Comparison of ENCODE assay signal across 1 mouse cellular context in genomic region chr17:30609980-30610307, GRCm38 (mm10).
TF ChIP-seq lines count a peak whose summit lies in the region.

No protein-coding gene starts in this region.

TF ChIP-seq in myocyte, 11 proteins besides CTCF, POLR2A, EP300 and RAD21 (continued from another document):
- TF ChIP-seq MYOG (IDR thresholded peaks at IDR 0.05; ENCODE audit: control insufficient read depth in 1 of 3, insufficient read depth in 1 of 3, insufficient read length in 2 of 3, low read depth in 2 of 3) (no peak), MAX (IDR thresholded peaks at IDR 0.05; ENCODE audit: low read depth) (no peak), USF1 (IDR thresholded peaks at IDR 0.05; ENCODE audit: low read depth) (no peak)
